Mouse (Mus musculus) gastrocnemius, postnatal 36 days (tissue): ENCODE data around the gene Gm49450. TPM values are rescaled to one million over a fixed set of nuclear protein-coding genes. Genes with fewer than 3 reads are reported as not detected.
"Not testable (repeated sequence)": the region's sequence is repeated elsewhere in the genome, so short reads cannot be mapped to it uniquely, and the experiment has no call there.

ENCODE experiments used
- DNase-seq, 2 experiments: peaks; one replicate each; pipeline ENCODE4 v3.0.0; 2022
- intact Hi-C: fragments of 180-260 bp; cut with DNase I; formaldehyde crosslinking; loops from one replicate; pipeline ENCODE4 v1.15.1; 2025
- total RNA-seq, 2 experiments: library from RNA; stranded (reverse); gene quantifications; 2 replicates each; pipeline ENCODE4 v1.2.3; 2021

The Gm49450 gene
- total RNA-seq, 2 experiments from 2014 or later = not detected

DNA sequence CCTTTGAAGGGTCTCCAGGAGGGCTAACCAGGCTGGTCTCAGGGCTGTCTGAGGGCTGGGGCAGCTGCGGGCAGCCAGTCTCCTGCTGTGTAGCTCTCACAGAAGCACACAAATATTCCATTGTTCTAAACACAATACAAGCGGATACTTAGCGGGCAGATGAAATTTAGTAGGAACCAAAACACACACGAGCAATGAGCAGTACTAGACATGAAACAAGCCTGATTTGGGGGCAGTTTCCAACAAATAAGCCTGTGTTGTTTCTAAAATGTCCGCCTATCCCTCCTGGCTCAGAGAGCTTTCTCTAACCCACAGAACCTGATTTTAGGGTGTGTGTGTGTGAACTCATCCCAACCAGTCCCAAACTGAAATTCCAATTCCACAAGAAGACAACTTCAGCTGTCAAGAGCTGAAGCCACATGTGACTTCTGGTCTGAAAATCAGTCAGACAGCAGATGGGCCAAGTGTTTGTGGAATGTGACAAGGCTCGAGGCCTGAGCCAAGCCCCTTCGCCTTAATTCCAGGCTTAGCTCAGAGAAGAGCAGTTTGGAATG, 33.8 kb upstream of the Gm49450 start:
- no peak for DNase-seq
- intact Hi-C loops = no loop called here

DNA sequence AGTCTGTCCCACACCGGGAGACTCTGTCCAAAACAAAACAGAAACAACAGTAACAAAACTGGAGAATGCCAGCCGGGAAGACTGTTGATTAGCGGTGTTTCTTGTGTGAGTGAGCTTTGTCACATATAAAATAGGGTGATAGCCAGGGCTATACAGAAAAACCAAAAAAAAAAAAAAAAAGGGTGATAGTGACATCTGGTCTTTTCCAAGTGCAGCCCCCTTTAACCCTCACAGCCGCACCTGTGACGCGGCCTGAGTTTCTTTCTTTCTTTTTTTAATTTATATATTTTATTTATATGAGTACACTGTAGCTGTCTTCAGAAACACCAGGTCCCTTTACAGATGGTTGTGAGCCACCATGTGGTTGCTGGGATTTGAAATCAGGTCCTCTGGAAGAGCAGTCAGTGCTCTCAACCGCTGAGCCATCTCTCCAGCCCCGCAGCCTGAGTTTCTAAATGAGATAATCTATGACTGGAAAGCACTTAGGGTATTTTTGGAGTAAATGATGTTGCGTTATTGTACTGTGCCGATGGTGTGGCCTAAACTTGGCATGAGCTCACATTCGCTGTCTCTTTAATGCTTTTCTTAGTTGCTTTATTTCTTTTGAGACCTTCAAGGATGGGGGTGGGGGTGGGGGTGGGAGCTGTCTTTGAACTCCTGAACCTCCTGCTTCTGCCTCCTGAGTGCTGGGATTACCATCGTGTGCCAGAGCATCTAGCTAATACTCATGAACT, 32.8 kb upstream of the Gm49450 start:
- intact Hi-C loops = no loop called here
- DNase-seq = no peak

DNA sequence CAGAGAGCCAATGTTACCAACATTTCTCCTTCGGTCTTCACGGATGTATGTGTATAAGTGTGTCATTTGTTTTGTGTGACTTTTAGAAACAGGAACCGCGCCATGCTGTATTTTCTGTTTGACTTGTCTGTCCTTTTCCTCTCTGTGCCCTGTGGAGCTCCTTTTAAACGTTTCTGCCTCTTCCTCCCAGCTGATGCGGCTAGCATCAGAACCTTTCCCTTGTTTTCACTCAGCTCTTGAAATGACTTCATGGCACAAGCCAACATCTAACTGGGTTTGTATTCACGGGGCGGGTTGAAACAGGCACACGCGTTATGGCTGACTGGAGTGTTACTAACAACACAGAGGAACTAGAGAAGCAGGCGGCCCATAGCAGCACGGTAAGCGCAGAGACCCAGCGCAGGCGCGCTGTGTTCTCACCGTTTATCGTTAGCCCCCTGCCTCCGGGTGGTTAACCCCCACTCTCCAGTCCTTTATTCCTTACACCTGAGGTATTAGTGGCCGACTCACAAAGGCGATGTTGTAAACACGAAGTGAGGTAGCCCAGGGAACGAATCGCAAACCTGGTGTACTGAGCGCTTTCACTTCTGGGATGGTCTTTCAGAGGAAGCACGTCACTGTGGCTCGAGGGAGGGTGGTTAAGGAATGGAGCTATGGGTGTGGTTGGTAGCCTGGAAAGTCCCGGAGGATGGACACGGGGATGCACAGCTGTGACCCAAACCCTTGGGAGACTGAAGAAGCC, 32.1 kb upstream of the Gm49450 start:
- intact Hi-C loops = no loop called here
- DNase-seq = peak; percentile 72 to 79

DNA sequence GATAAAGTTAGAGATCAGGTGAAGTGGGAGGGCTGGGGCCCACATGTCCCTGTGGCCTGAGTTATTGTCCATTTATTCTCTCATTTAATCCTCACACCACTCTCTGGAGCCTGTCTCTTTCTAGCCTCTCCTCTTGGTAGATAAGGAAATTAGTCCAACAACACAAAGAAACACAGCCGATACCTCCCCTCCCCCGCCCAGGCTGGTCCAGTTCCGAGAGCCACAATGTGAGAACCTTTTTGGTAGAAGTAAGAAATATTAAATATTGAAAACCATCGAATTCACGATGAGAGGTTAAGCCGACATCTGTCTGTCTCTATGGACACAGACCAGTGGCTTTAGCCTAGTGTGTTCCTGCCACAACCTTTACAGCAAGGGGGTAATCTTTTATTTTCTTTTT, 31.3 kb upstream of the Gm49450 start:
- DNase-seq = no peak
- intact Hi-C loops = loop anchor here (5.0 kb wide), 1 partner anchor 47 kb away; no protein-coding TSS in a partner anchor

DNA sequence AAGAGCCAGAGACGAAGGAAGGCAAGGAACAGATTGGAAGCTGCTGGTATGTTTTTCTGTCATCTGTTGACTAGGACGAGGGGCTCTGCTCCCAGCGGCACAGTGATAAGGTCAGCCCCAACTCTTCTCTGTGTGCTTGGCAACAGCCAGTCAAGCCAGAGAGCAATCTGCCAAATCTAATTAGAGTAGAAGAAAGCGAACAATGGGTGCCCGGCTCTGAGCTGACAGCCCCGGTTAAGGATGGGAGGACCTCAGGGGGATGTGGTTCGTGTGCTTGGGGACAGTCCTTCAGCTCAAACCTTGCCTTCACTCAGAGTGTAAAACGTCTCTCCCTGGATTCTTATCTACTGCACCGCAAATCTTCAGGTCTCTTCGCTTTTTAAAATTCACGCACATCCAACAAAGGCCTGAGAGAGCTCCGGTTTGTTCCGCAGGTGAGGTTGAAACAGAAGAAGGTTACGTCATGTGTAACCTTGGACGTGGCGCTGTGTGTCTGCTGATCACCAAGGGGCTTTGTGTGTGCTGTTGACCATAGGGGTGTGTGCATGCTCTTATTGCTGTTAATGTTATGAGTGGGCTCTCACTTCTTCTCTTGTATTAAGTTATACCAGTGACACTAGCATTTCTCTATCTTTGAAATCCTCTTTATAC, 30.2 kb upstream of the Gm49450 start:
- intact Hi-C loops = loop anchor here (5.0 kb wide), 1 partner anchor 46 kb away; no protein-coding TSS in a partner anchor
- no peak for DNase-seq

DNA sequence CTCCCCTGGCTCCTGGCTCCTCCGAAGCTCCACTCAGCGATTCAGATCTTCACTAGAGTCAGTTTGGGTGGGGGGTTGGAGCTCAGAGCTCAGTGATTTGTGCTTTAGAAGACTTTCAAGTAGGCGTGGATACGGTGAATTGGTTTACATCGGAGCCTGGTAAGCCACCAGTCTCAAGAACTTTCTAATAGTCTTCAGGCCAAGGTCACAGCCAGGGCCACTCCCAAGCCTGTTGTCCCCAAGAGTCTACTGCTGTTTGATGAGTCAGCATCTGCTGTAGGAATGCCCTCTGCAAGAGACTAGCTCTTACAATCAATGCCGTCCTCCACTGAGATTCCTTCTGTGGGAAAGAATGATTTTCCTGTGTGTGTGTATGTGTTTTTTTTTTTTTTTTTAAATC, 28.7 kb upstream of the Gm49450 start:
- DNase-seq = no peak
- intact Hi-C loops = loop anchor here (5.0 kb wide), 1 partner anchor 45 kb away; no protein-coding TSS in a partner anchor

DNA sequence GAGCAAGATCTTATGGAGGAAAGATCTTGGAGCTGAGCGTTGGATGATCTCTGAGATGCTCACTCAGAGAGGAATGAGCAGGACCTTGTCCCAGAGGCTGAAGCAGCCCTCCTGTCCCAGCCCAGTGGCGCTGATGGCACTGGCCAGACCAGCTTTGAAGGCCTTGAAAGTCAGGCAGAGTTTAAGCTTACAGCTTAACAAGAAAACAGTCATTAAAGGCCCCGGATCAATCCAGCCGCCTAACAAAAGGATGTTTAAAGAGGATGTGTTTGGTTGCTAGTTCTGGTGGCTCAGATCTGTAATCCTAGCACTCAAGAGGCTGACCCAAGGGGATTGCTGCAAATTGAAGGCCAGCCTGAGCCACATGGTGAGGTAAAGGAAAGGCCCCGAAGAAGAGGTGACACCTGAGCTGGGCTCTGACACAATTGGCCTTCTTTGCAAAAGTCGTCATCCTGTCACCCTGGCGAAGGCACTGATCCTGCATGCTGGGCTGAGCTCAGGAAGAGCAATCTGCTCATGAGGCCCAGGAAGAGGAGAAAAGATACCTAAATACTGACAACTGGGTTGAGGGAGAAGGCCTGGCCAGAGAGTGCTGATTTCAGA, 26.8 kb upstream of the Gm49450 start:
- intact Hi-C loops = loop anchor here (5.0 kb wide), 1 partner anchor 43 kb away; no protein-coding TSS in a partner anchor

DNA sequence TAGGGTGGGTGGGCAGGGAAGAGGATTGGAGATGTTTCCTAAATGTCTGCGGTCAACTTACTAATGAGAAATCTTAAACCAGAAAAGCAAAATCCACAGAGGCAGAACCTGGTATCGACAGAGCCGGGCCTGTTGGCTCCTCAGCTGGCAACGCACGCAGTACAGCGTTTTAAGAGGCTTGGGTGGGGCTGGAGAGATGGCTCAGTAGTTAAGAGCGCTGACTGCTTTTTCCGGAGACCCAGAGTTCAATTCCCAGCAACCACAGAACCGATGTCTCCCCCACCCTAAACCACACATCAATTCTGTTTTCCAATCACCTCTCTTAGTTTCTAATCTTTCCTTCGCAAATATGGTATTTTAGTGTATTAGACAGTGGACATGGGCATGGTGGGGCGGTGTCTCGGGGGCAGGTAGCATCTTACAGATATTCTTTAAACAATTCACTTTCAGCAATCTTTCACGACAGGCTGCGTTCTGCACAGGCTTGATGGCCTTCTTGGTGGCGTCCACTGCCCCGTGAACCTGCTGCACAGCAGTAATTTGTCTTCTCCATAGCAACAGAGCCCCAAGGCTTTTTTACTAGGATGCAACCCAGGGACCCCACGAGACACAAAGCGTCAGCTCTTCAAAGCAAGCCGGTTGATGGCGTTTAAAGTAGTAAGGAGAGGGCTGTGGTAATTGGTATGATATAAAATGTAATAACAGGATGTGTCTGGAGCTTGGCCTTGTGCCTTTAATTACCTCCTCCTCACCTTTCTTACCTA, 25.2 kb upstream of the Gm49450 start:
- DNase-seq = no peak
- intact Hi-C loops = no loop called here

More for the DNA sequence above, 26.8 kb upstream of the Gm49450 start:
- DNase-seq = no peak

DNA sequence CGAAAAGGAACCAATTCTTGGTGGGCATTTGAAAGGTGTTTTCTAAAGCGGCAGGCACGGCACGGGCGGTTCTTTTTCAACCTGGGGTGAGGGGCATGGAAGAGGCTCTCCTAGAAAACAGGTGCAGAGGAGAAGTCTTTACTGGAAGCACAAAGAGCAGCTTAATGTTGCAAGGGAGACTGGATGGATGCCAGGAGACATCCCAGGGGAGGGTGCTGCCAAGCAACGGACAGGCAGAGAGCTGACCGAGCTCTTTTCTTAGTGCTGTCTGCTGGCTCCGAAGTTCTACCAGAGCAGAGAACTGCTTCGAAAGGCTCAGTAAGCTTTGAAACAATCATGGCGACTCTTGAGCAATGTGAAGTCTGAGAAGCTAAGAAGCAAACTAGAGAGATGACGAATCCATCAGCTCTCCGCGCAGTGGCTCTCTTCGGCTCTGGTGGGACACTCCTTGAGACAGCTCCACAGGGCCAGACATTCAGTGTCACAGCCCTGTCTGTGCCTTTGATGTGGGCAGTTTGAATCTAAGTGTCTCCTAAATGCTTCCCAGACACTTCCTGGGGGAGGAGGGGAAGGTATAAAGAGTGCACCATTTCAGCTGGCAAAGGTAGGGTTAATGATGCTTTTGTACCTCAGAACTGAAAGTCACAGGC, 24.5 kb upstream of the Gm49450 start:
- DNase-seq = peak; percentile 85 to 89
- intact Hi-C loops = no loop called here

DNA sequence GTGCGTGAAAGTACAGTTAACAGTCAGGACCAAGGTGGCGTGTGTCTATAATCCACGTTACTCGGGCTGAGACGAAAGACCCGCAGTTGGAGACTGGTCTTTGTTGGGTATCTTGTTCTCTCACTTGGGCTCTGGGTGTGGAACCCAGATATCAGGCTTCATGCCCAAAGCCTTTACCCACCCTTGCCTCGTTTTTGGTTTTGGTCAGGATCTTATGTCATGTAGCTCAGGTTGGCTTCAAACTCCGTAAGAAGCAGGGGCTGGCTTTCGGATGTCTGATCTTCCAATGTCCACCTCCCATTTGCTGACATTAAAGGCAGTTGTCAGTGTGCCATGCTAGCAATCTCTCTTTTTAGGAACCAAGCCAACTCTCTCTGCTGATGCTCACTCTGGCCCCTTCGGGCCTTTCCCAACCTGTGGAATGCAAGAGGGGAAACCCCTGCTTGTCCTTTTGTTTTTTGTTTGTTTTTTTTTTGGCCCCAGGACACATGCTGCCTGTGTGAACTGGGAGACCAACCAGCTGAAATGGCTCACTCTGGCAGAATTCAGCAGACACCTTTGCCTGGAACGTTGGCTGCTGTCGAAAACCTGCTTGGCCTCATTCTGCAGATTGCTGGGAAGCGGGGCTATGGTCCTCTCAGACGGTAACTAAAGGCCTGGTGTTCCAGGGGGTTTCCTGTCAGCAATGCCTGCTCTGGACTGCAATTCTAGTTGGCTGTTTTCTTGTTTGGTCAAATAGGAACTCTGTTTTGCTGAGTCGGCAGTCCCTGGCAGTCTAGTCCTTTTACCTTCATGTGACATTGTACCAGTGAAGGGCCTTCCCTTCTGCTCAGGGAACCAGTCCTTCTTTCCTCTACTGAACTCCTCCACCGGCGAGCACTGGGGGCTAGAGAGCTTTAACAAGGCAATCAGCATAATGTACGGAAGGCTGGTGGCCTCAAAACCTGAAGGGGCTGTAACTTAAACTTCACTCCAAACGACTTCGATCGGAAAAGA, 23.7 kb upstream of the Gm49450 start:
- intact Hi-C loops = no loop called here
- DNase-seq = no peak

DNA sequence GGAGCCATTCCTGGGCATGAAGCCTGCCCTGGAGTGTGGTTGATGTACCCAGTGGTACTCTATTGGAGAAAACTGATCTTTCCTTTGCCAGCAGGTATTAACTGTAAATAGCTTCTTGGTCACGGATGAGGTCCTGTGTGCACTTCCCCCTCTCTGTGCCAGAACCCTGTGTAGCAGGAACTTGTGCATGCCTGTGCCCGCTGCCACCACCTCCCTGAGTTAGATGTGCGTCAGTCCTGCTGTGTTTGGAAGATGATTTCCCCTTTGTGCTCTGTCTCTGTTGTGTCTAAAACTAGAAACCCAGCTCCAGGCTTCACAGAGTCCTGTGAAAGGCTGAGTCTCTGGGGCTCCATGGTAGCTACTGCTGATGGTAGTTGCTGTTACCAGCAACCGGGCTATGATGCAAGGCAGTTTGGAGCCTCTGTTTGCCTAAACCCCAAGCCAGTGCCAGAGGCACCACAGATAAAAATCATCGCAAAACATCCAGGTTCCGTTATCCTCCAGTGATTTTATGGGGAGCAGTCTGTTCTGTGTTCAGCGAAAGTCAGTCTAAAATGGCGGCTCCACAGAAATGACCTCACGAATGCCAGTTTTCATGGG, 19.8 kb upstream of the Gm49450 start:
- intact Hi-C loops = no loop called here
- DNase-seq = no peak

DNA sequence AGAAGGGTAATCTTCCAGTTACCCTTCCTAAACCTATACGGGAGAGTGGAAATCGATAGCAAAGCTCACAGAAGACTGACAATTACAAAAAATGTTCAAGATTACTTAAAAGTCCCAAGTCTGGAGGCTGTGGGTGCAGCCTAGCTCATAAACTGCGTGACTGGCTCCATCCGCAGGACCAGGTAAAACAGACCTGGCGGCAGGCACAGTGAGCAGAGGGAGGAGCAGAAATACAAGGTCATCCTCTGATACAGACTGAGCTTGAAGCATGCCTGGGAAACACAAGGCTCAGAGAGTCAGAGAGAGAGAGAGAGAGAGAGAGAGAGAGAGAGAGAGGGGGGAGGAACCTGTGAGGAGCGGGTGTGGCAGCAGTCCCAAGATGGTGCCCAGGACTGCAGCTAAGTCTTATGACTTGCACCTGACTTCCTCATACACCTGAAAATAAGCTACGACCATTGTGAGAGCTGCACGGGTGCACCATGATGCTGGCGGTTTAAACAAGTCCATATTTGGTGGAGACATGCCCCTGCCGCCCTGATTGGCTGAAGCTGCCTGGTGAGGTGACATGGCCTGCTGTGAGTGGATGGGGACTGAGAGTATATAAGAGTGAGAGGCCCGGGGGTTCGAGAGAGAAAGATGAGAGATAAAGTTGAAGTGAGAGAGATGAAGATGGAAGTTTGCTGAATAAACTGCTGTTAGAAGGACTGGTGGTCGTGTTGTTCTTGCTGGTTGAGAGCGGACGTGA, 18.4 kb upstream of the Gm49450 start:
- DNase-seq, intact Hi-C loops: not testable (repeated sequence)

DNA sequence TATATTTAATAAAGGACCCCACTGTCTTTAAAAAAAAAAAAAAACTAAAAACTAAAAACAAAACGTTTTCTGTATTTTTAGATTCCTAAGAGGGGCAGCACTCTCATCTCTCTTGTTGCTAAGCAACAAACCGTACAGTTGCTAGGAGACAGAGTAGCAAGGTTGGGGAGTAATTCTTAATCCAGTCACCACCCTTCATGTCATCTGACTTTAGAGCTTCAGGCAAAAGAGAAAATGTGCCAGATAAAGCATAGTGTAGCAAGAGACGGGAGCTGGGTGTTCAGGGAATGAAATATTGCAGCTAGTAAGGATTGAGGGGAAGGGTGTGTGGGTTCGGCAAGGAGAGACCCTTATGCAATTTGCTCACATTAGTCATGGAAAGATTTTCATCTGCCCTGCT, 17.8 kb upstream of the Gm49450 start:
- no peak for DNase-seq
- intact Hi-C loops = no loop called here

DNA sequence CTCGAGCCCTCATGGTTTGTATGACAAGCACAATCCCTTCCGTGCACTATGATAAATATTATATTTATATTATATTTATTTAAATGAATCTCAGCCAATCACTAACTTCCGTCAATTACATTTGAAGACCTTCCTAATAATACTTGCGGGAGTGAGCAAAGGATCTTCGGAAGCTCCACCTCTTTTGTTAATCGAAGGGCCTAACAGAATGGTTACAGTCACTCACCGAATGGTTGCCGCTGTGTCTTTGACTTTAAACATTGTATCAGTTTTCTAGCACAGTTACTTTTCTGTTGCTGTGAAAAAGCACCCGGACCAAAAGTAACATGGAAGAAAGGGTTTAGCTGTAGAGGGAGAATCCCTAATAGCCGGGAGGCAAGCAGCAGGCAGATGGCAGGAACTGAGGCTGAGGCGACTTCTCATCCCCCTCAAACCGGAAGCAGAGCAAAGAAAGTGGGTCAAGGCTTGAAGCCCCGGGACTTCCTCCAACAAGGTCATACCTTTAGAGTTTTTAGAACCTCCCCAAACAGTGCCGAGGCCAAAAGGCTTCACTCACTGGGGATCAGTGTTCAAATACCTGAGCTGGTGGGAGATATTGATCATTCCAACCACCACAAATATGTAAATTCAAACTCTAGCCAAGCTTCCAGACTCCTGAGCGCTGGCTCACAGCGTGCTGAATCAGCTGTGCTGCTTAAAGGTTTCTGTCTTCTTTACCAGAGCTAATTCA, 16.2 kb upstream of the Gm49450 start:
- intact Hi-C loops = no loop called here
- no peak for DNase-seq

DNA sequence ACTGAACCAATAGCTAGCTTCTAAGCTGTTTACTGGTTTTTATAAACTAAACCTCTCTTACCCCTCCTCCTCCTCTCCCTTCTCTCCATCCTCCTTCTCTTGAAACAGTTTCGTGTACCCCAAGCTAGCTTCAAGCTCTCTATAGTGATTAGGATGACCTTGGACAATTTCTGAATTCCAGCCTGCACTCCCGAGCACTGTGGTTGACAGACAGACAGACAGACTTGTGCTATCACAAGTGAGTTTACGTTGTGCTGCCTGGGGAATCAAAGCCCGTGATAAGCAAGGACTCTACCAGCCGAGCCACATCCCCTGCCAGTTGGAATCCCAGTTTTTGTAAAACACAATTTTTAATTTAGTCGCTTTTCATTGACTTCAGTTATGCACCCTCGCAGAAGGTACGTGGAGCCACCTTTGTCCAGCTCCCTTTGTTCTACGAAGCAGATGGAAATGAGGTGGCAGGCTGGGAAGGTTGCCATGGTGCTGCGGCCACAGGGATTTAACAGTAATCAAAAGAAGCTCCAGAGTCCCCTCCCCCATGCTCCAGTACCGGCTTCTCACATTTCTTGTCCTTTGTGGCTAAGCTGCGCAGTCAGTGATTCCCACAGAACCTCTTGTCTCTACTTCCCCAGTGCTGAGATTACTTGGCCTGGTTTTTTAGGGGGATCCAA, 15.5 kb upstream of the Gm49450 start:
- no peak for DNase-seq
- intact Hi-C loops = no loop called here

DNA sequence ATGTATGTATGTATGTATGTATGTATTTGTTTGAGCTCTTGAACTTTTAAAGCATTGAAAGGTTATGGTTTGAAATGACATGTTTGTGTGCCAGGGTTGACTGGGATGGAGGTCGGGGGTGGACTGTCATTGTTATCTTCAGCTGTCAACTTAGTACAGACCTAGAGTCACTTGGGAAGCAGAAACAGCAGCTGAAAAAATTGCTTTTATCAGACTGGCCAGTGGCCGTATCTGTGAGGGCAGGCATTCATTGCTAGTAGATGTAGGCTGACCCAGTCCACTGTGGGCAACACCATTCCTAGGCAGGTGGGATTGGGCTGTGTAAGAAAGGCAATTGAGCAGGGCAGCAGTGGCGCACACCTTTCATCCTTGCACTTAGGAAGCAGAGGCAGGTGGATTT, 6.2 kb upstream of the Gm49450 start:
- no peak for DNase-seq
- intact Hi-C loops = no loop called here
